Mouse (Mus musculus) lung, postnatal 0 days (tissue): ENCODE measurements at regions not wholly inside any gene's neighbourhood (a gene's known extent, or its start where the extent isn't known, plus 50 kb on each side); places are given as distances from the start of the nearest gene placed in this dataset.

ENCODE experiments used
- CTCF ChIP-seq: IDR thresholded peaks from 2 replicates; pipeline ENCODE4 v1.5.1; 2016; ENCODE audit warnings: antibody characterized with exemption, mild to moderate bottlenecking
- EP300 ChIP-seq: IDR thresholded peaks from 2 replicates; pipeline ENCODE4 v1.6.1; 2016; ENCODE audit warnings: antibody characterized with exemption, mild to moderate bottlenecking, control low read depth

DNA sequence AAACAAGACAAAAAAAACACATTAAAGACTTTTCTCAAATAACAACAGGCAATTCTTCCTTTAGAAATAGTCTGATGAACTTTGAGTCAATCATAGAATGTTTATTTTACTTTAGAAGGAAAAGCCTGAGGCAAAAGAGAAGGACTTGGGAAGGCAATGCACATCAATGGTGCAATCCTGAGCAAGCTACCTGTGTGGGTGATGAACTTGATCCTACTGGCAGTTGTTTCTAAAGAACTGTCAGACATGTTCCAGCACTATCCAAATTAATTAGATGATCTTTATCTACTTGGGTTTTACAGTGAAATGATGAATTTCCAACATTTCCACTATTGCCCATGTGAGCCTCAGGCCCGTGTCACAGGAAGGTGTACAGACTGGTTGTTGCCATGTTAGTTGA, 87.9 kb upstream of the Etaa1 start:
- TF ChIP-seq CTCF, result no peak
- TF ChIP-seq EP300, result no peak
